Mouse (Mus musculus): Measurements from ENCODE around the gene Nup210.

GRCm38 (mm10) chr6:91111141-91111953, 5.3 kb downstream of the Nup210 start:
- TF ChIP-seq MAX (IDR thresholded peaks at IDR 0.05) (no peak), CTCF (IDR thresholded peaks at IDR 0.05; ENCODE audit: control insufficient read depth, insufficient read depth, insufficient read length) (no peak), USF1 (IDR thresholded peaks at IDR 0.05; ENCODE audit: low read depth) (no peak), CEBPB (IDR thresholded peaks at IDR 0.05; ENCODE audit: low read depth) (no peak), FOSL1 (IDR thresholded peaks at IDR 0.05; ENCODE audit: insufficient read depth, low read length, poor library complexity, severe bottlenecking) (no peak)

All from C2C12 (cell line).